Mouse (Mus musculus) cerebellum, adult (tissue): Measurements from ENCODE around the gene Raver2.

ENCODE experiments used
- ATAC-seq: cut with Nextera tagmentation; 2 replicates; pipeline ENCODE4 v1.9.2; 2017; ENCODE audit warnings: mild to moderate bottlenecking, moderate library complexity, mixed read lengths; ENCODE audit not compliant: insufficient number of reproducible peaks, low FRiP score, low TSS enrichment

Raver2 gene

DNA sequence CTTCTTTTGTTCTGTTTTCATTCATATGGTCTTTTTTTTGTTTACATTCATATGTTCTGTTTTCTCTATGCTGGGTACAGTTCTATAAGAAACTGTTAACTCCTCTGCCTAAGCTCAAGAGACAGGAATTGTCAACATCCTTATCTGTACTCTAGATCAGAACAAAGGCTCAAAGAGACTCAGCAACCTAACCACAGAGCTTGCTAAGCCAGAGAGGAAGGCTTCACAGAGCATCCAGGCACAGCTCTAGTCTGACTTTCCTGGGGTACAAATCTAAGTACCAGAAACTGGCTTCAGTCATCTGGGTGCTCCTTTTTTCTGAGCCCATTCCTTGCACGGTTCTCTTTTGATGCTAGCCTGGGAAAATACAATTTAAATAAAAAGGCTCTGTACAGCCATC, 99.0 kb downstream of the Raver2 start:
- no peak for ATAC-seq

DNA sequence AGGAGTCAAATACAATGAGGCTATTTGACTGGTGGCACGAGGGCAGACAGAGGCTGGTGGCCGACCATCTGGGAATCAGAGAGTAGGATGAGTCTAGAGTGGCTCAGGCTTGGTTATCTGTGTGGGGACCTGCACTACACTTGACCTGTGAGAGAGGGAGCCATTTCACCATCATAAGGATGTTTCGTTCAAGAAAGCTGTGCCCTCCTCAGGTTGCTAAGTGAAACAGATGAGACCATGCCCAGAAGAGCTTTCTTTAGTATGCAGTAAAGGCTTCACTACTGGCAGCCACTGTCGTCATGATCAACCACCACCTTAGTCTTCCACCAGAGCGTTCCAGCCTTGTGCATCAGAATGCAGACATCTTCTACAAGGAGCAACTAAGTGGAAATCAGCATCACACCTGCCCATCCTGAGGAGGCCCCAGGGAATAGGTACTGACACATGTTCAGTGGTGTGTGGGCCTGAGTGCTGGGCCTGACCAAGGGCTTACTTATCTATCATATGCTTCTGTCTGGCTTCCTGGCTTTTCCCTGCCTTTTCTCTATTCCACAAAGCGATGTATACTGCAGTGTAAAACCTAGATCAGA, 99.5 kb downstream of the Raver2 start:
- ATAC-seq = peak; percentile 68

- no peak for ATAC-seq
Observed at GRCm38 (mm10) chr4:101172738-101173137, 104.0 kb downstream of the Raver2 start.

- ATAC-seq = no peak
Observed at GRCm38 (mm10) chr4:101174916-101175625, 106.3 kb downstream of the Raver2 start.

DNA sequence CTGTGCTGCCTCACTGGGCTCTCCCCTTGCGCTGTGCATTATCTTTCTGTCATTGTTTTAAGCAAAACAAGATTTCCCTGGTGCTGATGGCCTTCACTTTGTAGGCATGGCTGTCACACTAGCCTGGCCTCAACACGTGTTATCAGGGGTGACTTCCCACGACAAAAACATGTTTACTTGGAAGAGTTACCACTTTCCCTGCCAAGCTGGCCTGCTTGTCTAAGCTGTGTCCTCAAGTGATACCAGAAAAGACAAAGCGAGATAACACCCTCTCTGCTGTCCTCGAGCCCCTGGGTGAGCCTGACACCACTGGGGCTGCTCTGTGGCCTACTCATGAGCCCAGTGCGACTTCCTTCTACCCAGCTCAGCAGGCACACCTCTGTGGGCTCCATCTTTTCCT, 107.3 kb downstream of the Raver2 start:
- ATAC-seq = no peak

DNA sequence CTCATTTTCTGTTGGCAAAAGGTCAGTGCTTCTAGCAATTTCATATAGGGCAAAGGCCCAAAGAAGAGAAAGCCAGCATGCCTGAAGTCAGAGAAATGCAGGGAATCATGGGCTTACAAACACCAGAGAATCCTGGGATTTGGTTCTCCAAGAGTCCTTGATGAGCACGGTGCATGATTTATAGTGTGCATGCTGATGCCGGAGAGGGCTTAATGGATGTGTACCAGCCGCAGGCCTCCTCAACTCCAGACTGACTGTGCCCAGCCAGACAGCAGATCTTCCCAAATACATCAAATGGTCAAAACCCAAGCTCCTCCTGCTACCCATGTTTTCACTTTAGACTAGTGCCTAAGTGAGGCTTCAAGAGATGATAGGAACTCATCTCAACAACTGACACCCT, 109.0 kb downstream of the Raver2 start:
- no peak for ATAC-seq

DNA sequence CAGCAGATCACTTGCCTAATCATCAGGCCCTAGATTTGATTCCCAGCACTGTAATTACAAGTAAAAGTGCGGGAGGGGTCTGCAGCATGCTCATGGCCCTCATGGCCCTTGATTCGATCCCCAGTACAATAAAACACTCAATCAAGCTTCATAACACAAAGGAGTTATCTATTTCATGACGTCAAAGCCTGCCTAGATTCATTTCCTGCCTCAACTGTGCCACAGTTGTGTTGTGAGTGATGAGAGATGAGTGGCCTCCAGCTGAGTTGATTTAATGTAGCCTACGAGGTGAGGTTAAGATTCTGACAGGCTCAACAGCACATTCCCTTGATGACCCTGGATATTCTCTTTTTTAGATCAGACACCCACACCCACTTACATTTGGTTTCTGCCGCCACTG, 110.3 kb downstream of the Raver2 start:
- ATAC-seq = no peak

GRCm38 (mm10) chr4:101179836-101180235, 111.1 kb downstream of the Raver2 start:
- no peak for ATAC-seq

DNA sequence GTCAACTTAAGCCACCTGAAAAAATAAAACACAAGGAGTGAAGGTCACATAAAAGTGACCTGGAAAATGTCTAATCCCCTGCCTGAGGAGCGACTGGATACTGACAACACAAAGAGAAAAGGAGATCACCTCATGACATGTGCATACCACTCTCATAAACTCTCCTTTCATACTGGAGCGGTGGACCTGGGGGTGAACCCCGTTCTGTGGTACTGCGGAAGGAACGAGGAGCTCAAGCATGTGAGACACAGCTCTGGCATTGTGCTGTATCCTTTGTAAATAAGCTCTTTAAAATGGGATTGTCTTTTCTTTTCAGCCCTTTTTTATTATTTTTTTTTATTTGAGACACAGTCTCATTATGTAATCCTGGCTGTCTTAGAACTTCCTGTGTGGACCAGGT, 111.9 kb downstream of the Raver2 start:
- ATAC-seq = no peak

DNA sequence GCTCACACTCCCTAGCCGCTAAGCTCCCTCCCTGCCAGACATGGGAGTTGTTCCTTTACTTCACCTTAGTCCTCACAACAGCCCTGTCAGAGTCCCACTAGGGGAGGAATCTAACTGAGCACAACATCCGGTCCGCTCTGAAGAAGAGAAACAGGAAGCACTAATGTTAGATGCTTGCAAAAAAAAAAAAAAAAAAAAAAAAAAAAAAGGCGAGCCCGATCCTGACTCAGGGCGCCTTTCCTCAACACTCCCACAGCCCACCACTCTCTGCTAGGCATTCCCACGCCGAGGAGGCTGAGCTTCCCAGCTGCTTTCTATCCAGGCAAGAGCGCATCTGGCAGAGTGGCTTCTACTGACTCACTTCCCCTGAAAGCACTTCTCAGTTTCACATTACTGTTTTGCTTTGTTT, 113.8 kb downstream of the Raver2 start:
- no peak for ATAC-seq

DNA sequence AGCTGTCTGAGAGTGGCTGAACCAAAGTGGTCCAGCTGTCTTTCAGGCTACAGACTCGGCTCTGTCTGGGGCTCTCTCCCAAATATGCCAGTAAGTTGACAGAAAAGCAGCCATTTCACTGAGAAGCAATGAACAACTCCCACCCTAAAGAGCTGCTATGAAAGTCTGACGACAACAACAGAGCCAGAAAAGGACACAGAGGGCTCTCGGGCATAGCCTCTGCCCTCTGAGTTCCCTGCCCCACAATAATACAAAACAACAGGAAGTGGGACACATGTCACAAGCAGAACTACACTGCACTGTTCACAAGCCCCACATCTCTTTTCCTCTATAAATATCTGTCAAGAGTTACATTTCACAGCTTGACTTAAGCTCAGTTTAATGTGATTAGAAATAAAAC, 116.4 kb downstream of the Raver2 start:
- no peak for ATAC-seq

DNA sequence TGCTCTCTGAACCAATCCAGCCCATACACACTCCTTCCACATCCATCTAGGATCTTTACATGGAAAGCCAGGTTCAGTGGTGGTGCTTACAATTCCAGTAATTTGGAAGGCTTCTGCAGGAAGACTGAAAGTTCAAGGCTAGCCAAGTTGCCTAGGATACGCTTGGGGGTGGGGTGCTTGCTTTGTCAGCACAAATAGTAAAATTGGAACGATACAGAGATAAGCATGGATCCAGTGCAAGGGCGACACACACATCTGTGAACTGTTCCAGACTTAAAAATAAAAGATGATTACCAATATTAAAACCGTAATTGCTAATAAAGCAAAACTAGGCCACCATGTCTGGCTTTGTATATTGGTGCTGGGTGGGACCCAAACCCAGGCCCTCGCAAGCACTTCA, 117.8 kb downstream of the Raver2 start:
- ATAC-seq = no peak

DNA sequence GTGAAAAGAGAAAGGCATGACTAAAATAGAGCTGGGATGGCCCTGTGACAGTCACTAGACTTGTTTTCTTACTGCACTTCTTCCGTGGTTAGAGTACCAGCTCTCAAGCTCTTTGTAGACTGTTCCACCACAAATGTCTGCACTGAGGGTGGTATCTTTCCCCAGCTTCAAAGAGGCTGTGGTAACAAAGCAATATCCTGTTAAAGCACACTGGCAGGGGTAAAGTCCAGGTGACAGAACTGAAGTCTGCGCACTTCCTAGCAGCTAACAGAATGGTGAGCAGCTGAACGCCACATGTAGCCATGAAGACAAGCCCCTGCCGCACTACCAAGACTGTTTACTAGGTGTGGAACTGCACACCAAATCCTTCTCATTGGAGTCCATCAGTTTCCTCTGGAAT, 118.6 kb downstream of the Raver2 start:
- no peak for ATAC-seq

- no peak for ATAC-seq
Observed at GRCm38 (mm10) chr4:101192241-101192976, 123.6 kb downstream of the Raver2 start.

- no peak for ATAC-seq
Observed at GRCm38 (mm10) chr4:101194170-101194569, 125.4 kb downstream of the Raver2 start.

DNA sequence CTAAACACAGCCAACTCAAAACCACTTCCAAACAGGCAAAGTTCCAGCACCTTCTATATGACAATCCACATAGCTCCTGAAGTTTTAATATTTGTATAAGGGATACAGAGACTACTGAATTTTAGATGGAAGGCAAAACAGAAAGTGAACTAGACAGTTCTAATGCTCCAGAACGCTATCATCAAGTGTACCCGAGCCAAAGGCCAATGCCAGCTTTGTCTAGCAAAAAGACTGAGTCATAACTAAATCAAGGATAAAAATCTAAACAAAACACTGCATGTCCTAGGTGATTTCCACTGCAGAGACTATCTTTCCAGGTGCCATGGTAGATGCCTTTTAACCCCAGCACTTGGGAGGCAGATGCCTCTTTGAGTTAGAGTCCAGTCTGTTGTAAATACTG, 127.6 kb downstream of the Raver2 start:
- ATAC-seq = no peak

GRCm38 (mm10) chr4:101197421-101198170, 128.8 kb downstream of the Raver2 start:
- ATAC-seq = no peak

DNA sequence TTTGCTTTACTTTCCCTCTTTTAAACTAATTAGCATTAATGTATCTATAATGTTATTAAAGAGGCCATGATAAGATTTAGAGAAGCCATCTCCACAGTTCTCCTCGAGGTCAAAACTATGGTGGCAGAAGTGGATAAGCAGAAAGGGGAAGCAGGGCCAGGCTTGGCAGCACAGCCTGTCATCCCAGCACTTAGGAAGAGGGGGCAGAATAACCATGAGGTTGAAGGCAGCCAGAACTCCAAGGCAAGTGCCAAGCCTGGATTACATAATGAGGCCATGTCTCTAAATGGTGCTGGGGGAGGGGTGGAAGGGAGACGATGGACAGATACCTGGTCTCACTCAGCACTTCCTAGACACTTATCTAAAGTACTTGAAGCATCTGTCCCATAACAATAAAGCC, 129.6 kb downstream of the Raver2 start:
- peak; percentile 92 for ATAC-seq

- ATAC-seq = no peak
Observed at GRCm38 (mm10) chr4:101199433-101200081, 130.8 kb downstream of the Raver2 start.
